Mouse (Mus musculus) MEL (cell line): ENCODE results near the gene Hist1h1b. TPM values are rescaled to one million over a fixed set of nuclear protein-coding genes. Genes with fewer than 3 reads are reported as not detected.
A peak's percentile ranks its signal among the peaks of the same experiment; 100 is the strongest.
"Not testable (repeated sequence)": the region's sequence is repeated elsewhere in the genome, so short reads cannot be mapped to it uniquely, and the experiment has no call there.

Source experiments
- DNase-seq: peaks from one replicate; pipeline ENCODE4 v3.0.0; 2011; ENCODE audit warnings: low read depth, low spot score
- H3K27ac ChIP-seq: 2 replicates; pipeline ENCODE4 v1.5.1; 2012; ENCODE audit warnings: low read depth, mild to moderate bottlenecking, control low read depth, low read length, moderate library complexity; ENCODE audit not compliant: control insufficient read depth
- H3K27me3 ChIP-seq, 2 experiments: fragments of 150-350 bp in 1 of 2; sonication (generic) in 1 of 2; 2 replicates each; pipeline ENCODE4 v1.6.1; 2012; ENCODE audit warnings: low read length in 2 of 2, mild to moderate bottlenecking in 2 of 2, improper control_type of control experiment in 1 of 2, moderate library complexity in 1 of 2; ENCODE audit not compliant: insufficient read depth in 2 of 2, control insufficient read depth in 1 of 2
- H3K36me3 ChIP-seq, 2 experiments: 2 replicates each; pipeline ENCODE4 v1.6.1; 2012 to 2014; ENCODE audit warnings: low read length in 2 of 2, improper control_type of control experiment in 1 of 2, inconsistent platforms in 1 of 2, mild to moderate bottlenecking in 1 of 2; ENCODE audit not compliant: insufficient read depth in 2 of 2, control insufficient read depth in 1 of 2
- H3K4me1 ChIP-seq, 2 experiments: fragments of 150-350 bp in 1 of 2; sonication (generic) in 1 of 2; 2 replicates each; pipeline ENCODE4 v1.6.1; 2012; ENCODE audit warnings: low read length in 2 of 2, improper control_type of control experiment in 1 of 2, mild to moderate bottlenecking in 1 of 2; ENCODE audit not compliant: insufficient read depth in 2 of 2, control insufficient read depth in 1 of 2
- H3K4me3 ChIP-seq, 2 experiments: fragments of 150-350 bp in 1 of 2; sonication (generic) in 1 of 2; 2 replicates each; pipeline ENCODE4 v1.5.1; 2012; ENCODE audit warnings: low read depth in 2 of 2, low read length in 2 of 2, mild to moderate bottlenecking in 2 of 2, moderate library complexity in 2 of 2, control low read depth in 1 of 2, improper control_type of control experiment in 1 of 2; ENCODE audit not compliant: control insufficient read depth in 1 of 2, insufficient read depth in 1 of 2
- H3K79me2 ChIP-seq: 2 replicates; pipeline ENCODE4 v1.6.1; 2012; ENCODE audit warnings: mild to moderate bottlenecking, low read length, moderate library complexity; ENCODE audit not compliant: control insufficient read depth, poor library complexity, insufficient read depth
- H3K9ac ChIP-seq: 2 replicates; pipeline ENCODE4 v1.6.1; 2012; ENCODE audit warnings: low read depth, mild to moderate bottlenecking, control low read depth, low read length, moderate library complexity; ENCODE audit not compliant: control insufficient read depth, poor library complexity, severe bottlenecking
- H3K9me3 ChIP-seq: fragments of 150-350 bp; sonication (generic); replicated peaks from 2 replicates; pipeline ENCODE4 v1.6.1; 2012; ENCODE audit warnings: mild to moderate bottlenecking, low read length, improper control_type of control experiment, moderate library complexity; ENCODE audit not compliant: insufficient read depth
- BHLHE40 ChIP-seq: IDR thresholded peaks from 2 replicates; pipeline ENCODE4 v1.6.1; 2012; ENCODE audit warnings: low read depth, mild to moderate bottlenecking, inconsistent platforms, low read length, improper control_type of control experiment, borderline replicate concordance
- EP300 ChIP-seq, 2 experiments: IDR thresholded peaks; 2 replicates each; pipeline ENCODE4 v1.6.1; 2011; ENCODE audit warnings: improper control_type of control experiment in 2 of 2, low read length in 2 of 2, low read depth in 1 of 2, mild to moderate bottlenecking in 1 of 2
- POLR2A ChIP-seq, 2 experiments: IDR thresholded peaks; 2 replicates each; pipeline ENCODE4 v1.6.1; 2011 to 2012; ENCODE audit warnings: low read length in 2 of 2, mild to moderate bottlenecking in 2 of 2, control low read depth in 1 of 2, improper control_type of control experiment in 1 of 2, low read depth in 1 of 2, moderate library complexity in 1 of 2; ENCODE audit not compliant: control insufficient read depth in 1 of 2, insufficient read depth in 1 of 2, poor library complexity in 1 of 2
- POLR2AphosphoS2 ChIP-seq: IDR thresholded peaks from 2 replicates; pipeline ENCODE4 v1.6.1; 2011; ENCODE audit warnings: low read length, improper control_type of control experiment
- POLR2AphosphoS5 ChIP-seq: IDR thresholded peaks from 2 replicates; pipeline ENCODE4 v1.6.1; 2012; ENCODE audit warnings: low read depth, borderline replicate concordance, mild to moderate bottlenecking, inconsistent platforms, low read length, moderate library complexity, mixed read lengths
- SMC3 ChIP-seq: IDR thresholded peaks from 2 replicates; pipeline ENCODE4 v1.6.1; 2011; ENCODE audit warnings: low read depth, low read length, improper control_type of control experiment
- TAL1 ChIP-seq: IDR thresholded peaks from 2 replicates; pipeline ENCODE4 v1.6.1; 2012; ENCODE audit warnings: mild to moderate bottlenecking, inconsistent platforms, low read length, moderate library complexity, mixed read lengths
- TBP ChIP-seq: IDR thresholded peaks from 2 replicates; pipeline ENCODE4 v1.8.0; 2011; ENCODE audit warnings: low read depth, low read length, improper control_type of control experiment
- polyA plus RNA-seq, 2 experiments: library from polyadenylated mRNA; stranded (reverse) in 1 of 2; unstranded in 1 of 2; fragments of >175 nt in 1 of 2; fragments of >200 nt in 1 of 2; gene quantifications; 2 replicates each; pipeline versions ENCODE4 v1.2.1 to v1.2.4; 2012; ENCODE audit warnings: low replicate concordance in 2 of 2, low read depth in 1 of 2; ENCODE audit not compliant: insufficient read length in 2 of 2, insufficient read depth in 1 of 2, missing spikeins in 1 of 2
- total RNA-seq: library from RNA; depleted of rRNA; stranded (reverse); fragments of 300-350 nt; gene quantifications from 2 replicates; pipeline ENCODE4 v1.2.3, GENCODE M21; 2012

The Hist1h1b gene
- total and polyA plus RNA-seq, 3 experiments = 2.9 to 1,140 TPM; not detected in 1

DNA sequence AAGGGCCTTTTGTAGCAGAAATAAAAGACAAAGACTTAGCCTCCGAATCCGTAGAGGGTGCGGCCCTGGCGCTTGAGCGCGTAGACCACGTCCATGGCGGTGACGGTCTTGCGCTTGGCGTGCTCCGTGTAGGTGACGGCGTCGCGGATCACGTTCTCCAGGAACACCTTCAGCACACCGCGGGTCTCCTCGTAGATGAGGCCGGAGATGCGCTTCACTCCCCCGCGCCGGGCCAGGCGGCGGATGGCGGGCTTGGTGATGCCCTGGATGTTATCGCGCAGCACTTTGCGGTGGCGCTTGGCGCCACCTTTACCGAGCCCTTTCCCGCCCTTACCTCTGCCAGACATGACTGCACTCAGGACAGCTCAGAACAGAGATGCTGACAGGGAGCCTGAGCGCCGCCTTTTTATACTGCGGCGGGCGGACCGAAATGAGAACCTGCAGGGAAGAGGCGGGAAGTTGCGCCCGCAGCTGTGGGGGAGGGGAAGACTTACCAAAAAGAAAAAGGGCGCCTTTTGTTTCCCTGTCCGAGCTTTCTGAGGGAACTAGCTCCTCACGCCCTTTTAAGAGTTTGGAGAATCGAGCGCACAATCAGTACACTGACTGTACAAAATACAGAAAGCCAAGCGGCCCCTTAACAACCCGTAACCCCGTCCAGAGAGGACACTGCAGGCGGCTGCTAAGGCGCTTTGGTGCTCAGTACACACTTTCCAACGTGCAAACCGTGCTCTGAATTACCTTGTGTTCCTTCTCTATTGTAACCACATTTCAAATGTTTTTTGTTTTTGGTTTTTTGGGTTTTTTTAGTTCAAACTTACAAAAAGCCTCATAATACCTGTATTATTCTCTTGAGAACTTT is 30.0 kb downstream of the Hist1h1b start, which contains the start of gene Hist1h4k:
Gene Hist1h4k (minus strand): TSS at position 347 of the 859 bp plus-strand sequence.
- peak; percentile 94 for DNase-seq
- Histone ChIP-seq H3K36me3 (peaks cover 0 to 30% of the 10 kb centered on the region in 2 experiments; a peak in 2 of 4 replicates), H3K4me1 (peaks cover 2 to 21% of the 10 kb centered on the region in 2 experiments; a peak in 3 of 4 replicates), H3K4me3 (peak within 1 kb of the TSS; percentile 6 to 59)
- H3K9me3 ChIP-seq, H3K79me2 ChIP-seq: not testable (repeated sequence)
- TF ChIP-seq POLR2A (IDR thresholded peaks at IDR 0.05; ENCODE audit: control insufficient read depth in 1 of 2, insufficient read depth in 1 of 2, low read depth in 1 of 2, low read length in 2 of 2, poor library complexity in 1 of 2) = peak; percentile 96 to 97
- peak; percentile 91; the same call in 1 of the 2 replicates for TF ChIP-seq POLR2AphosphoS5
- peak; percentile 98 for TF ChIP-seq TBP
- TF ChIP-seq, all 39 proteins: peak for 3; not testable (repeated sequence) for 36
- Histone ChIP-seq H3K27ac (peak within 1 kb of the TSS; percentile 98), H3K9ac (peak within 1 kb of the TSS; percentile 80)
- H3K27me3 ChIP-seq = not testable (repeated sequence)

DNA sequence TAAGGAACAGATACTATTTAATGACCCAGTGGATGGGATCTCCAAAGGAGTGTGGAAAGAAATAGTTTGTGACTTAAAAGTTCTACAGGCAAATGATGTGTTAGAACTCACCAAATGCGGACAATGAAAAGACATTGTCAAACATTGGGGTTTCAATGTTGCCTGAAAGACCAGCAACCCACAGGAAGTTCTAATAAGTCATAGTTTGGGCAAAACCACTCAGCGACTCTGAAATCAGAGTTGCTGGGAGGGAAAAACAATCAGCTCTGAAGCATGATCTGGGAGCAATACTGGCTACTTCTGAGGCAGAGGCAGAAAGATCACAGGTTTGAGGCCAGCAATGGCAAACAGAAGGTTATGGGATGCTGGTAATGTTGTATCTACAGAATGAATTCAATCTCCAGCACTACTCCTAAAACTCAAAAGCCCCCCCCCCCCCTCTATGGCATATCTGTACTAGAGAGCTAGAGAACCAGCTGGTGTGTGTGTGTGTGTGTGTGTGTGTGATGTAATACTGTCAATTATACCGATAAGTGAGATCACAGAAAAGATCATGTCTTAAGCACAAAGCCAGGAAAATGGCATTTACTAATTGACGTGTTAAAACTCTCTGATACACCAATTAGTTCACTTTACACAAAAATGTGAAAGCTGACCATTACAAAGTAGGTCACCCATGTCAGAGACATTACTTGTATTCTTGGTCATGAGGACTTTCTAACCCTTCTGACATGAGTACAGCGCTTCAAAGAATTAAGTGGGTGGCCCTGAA is 30.9 kb downstream of the Hist1h1b start:
- Histone ChIP-seq H3K9ac (peak overlapping the region; percentile 77), H3K4me1 (peaks cover 6 to 20% of the 10 kb centered on the region in 2 experiments; a peak in 3 of 4 replicates), H3K4me3 (peak overlapping the region; percentile 3 to 59), H3K27me3 (no peaks in the 10 kb centered on the region), H3K27ac (peak overlapping the region; percentile 88), H3K9me3 (no peaks in the 10 kb centered on the region), H3K36me3 (peaks cover 0 to 29% of the 10 kb centered on the region in 2 experiments; a peak in 2 of 4 replicates), H3K79me2 (no peaks in the 10 kb centered on the region; the same call in 1 of the 2 replicates)
- TF ChIP-seq SMC3 (no peak), EP300 (IDR thresholded peaks at IDR 0.05; ENCODE audit: low read depth in 1 of 2, low read length in 2 of 2) (no peak), BHLHE40 (no peak), POLR2A (IDR thresholded peaks at IDR 0.05; ENCODE audit: control insufficient read depth in 1 of 2, insufficient read depth in 1 of 2, low read depth in 1 of 2, low read length in 2 of 2, poor library complexity in 1 of 2) (peak; percentile 52 to 88; a peak in 3 of 4 replicates), POLR2AphosphoS2 (no peak)
- DNase-seq = peak; percentile 84

DNA sequence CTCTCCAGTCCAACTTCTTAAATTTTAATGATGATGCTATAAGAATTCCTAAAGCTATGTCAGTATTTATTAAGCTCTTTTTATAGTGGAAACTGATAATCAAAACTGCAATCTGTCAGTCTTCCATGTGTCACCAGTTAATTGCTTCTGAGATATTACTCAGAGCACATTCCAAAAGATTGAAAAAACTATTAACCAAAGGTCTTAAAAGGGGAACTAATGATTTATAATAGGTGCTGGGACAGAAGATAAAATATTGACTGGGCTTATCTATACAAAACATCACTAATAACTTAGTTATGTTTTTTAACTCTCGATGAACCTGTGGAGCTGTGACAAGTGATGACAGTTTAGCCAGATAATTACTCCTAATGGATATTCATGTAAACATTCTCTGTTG is 35.4 kb downstream of the Hist1h1b start:
- Histone ChIP-seq H3K9me3 (no peaks in the 10 kb centered on the region), H3K9ac (no peak overlapping the region)
- DNase-seq = peak; percentile 44
- TF ChIP-seq POLR2A (IDR thresholded peaks at IDR 0.05; ENCODE audit: control insufficient read depth in 1 of 2, insufficient read depth in 1 of 2, low read depth in 1 of 2, low read length in 2 of 2, poor library complexity in 1 of 2) (no peak), TAL1 (peak; percentile 62)
- TF ChIP-seq, all 39 proteins: peak for 1
- no peak overlapping the region for H3K27ac ChIP-seq
- peaks cover 6 to 17% of the 10 kb centered on the region in 2 experiments; a peak in 3 of 4 replicates for H3K4me1 ChIP-seq
- H3K79me2 ChIP-seq = no peaks in the 10 kb centered on the region; the same call in 1 of the 2 replicates
- no peaks in the 10 kb centered on the region for H3K27me3 ChIP-seq
- no peak overlapping the region for H3K4me3 ChIP-seq
- peaks cover 0 to 26% of the 10 kb centered on the region in 2 experiments; a peak in 2 of 4 replicates for H3K36me3 ChIP-seq
